Mouse (Mus musculus): Measurements from ENCODE around the gene 2610028H24Rik.

- TF ChIP-seq CTCF (IDR thresholded peaks at IDR 0.05; ENCODE audit: low read depth), result no peak
- TF ChIP-seq EP300 (IDR thresholded peaks at IDR 0.05; ENCODE audit: low read depth), result no peak
Measured at GRCm38 (mm10) chr10:76425674-76426073, 23.2 kb upstream of the 2610028H24Rik start.
